Mouse (Mus musculus) MEL (cell line): Measurements from ENCODE around the gene Cdip1. TPM values are rescaled to one million over a fixed set of nuclear protein-coding genes. Genes with fewer than 3 reads are reported as not detected.

Source experiments
- DNase-seq: peaks from one replicate; pipeline ENCODE4 v3.0.0; 2011; ENCODE audit warnings: low read depth, low spot score
- H3K27ac ChIP-seq: 2 replicates; pipeline ENCODE4 v1.5.1; 2012; ENCODE audit warnings: low read depth, mild to moderate bottlenecking, control low read depth, low read length, moderate library complexity; ENCODE audit not compliant: control insufficient read depth
- H3K27me3 ChIP-seq, 2 experiments: fragments of 150-350 bp in 1 of 2; sonication (generic) in 1 of 2; 2 replicates each; pipeline ENCODE4 v1.6.1; 2012; ENCODE audit warnings: low read length in 2 of 2, mild to moderate bottlenecking in 2 of 2, improper control_type of control experiment in 1 of 2, moderate library complexity in 1 of 2; ENCODE audit not compliant: insufficient read depth in 2 of 2, control insufficient read depth in 1 of 2
- H3K36me3 ChIP-seq, 2 experiments: 2 replicates each; pipeline ENCODE4 v1.6.1; 2012 to 2014; ENCODE audit warnings: low read length in 2 of 2, improper control_type of control experiment in 1 of 2, inconsistent platforms in 1 of 2, mild to moderate bottlenecking in 1 of 2; ENCODE audit not compliant: insufficient read depth in 2 of 2, control insufficient read depth in 1 of 2
- H3K4me1 ChIP-seq, 2 experiments: fragments of 150-350 bp in 1 of 2; sonication (generic) in 1 of 2; 2 replicates each; pipeline ENCODE4 v1.6.1; 2012; ENCODE audit warnings: low read length in 2 of 2, improper control_type of control experiment in 1 of 2, mild to moderate bottlenecking in 1 of 2; ENCODE audit not compliant: insufficient read depth in 2 of 2, control insufficient read depth in 1 of 2
- H3K4me3 ChIP-seq, 2 experiments: fragments of 150-350 bp in 1 of 2; sonication (generic) in 1 of 2; 2 replicates each; pipeline ENCODE4 v1.5.1; 2012; ENCODE audit warnings: low read depth in 2 of 2, low read length in 2 of 2, mild to moderate bottlenecking in 2 of 2, moderate library complexity in 2 of 2, control low read depth in 1 of 2, improper control_type of control experiment in 1 of 2; ENCODE audit not compliant: control insufficient read depth in 1 of 2, insufficient read depth in 1 of 2
- H3K79me2 ChIP-seq: 2 replicates; pipeline ENCODE4 v1.6.1; 2012; ENCODE audit warnings: mild to moderate bottlenecking, low read length, moderate library complexity; ENCODE audit not compliant: control insufficient read depth, poor library complexity, insufficient read depth
- H3K9ac ChIP-seq: 2 replicates; pipeline ENCODE4 v1.6.1; 2012; ENCODE audit warnings: low read depth, mild to moderate bottlenecking, control low read depth, low read length, moderate library complexity; ENCODE audit not compliant: control insufficient read depth, poor library complexity, severe bottlenecking
- H3K9me3 ChIP-seq: fragments of 150-350 bp; sonication (generic); replicated peaks from 2 replicates; pipeline ENCODE4 v1.6.1; 2012; ENCODE audit warnings: mild to moderate bottlenecking, low read length, improper control_type of control experiment, moderate library complexity; ENCODE audit not compliant: insufficient read depth
- CHD1 ChIP-seq: IDR thresholded peaks from 2 replicates; pipeline ENCODE4 v1.6.1; 2012; ENCODE audit warnings: low read depth, mild to moderate bottlenecking, inconsistent platforms, low read length, improper control_type of control experiment
- CHD2 ChIP-seq: IDR thresholded peaks from 2 replicates; pipeline ENCODE4 v1.6.1; 2011; ENCODE audit warnings: low read length, improper control_type of control experiment
- CTCF ChIP-seq, 3 experiments: IDR thresholded peaks in 2 of 3; conservative IDR thresholded peaks in 1 of 3; 2 replicates each; pipeline ENCODE4 v1.5.1; 2011 to 2012; ENCODE audit warnings: low read length in 3 of 3, low read depth in 2 of 3, mild to moderate bottlenecking in 2 of 3, improper control_type of control experiment in 1 of 3, inconsistent platforms in 1 of 3, mixed read lengths in 1 of 3, moderate library complexity in 1 of 3; ENCODE audit not compliant: control insufficient read depth in 1 of 3, insufficient read depth in 1 of 3, poor library complexity in 1 of 3, severe bottlenecking in 1 of 3
- ELF1 ChIP-seq: IDR thresholded peaks from 2 replicates; pipeline ENCODE4 v1.6.1; 2014; ENCODE audit warnings: low read depth, mild to moderate bottlenecking, inconsistent platforms, low read length, improper control_type of control experiment, moderate library complexity
- GABPA ChIP-seq: IDR thresholded peaks from 2 replicates; pipeline ENCODE4 v1.6.1; 2012; ENCODE audit warnings: low read depth, mild to moderate bottlenecking, inconsistent platforms, low read length, improper control_type of control experiment, moderate library complexity
- HCFC1 ChIP-seq: IDR thresholded peaks from 2 replicates; pipeline ENCODE4 v1.6.1; 2012; ENCODE audit warnings: low read depth, mild to moderate bottlenecking, inconsistent platforms, low read length, improper control_type of control experiment, moderate library complexity
- MAFK ChIP-seq: IDR thresholded peaks from 2 replicates; pipeline ENCODE4 v1.6.1; 2011; ENCODE audit warnings: low read depth, mild to moderate bottlenecking, low read length, improper control_type of control experiment, borderline replicate concordance
- MAZ ChIP-seq: IDR thresholded peaks from 2 replicates; pipeline ENCODE4 v1.6.1; 2012; ENCODE audit warnings: low read depth, mild to moderate bottlenecking, inconsistent platforms, low read length, improper control_type of control experiment
- MYB ChIP-seq: IDR thresholded peaks from 2 replicates; pipeline ENCODE4 v1.6.1; 2011; ENCODE audit warnings: mild to moderate bottlenecking, low read depth, low read length, improper control_type of control experiment
- MYC ChIP-seq: IDR thresholded peaks from 2 replicates; pipeline ENCODE4 v1.6.1; 2011; ENCODE audit warnings: low read depth, mild to moderate bottlenecking, low read length, improper control_type of control experiment, moderate library complexity
- NRF1 ChIP-seq: IDR thresholded peaks from 2 replicates; pipeline ENCODE4 v1.6.1; 2014; ENCODE audit warnings: low read depth, mild to moderate bottlenecking, inconsistent platforms, low read length, improper control_type of control experiment, moderate library complexity; ENCODE audit not compliant: poor library complexity, insufficient read depth, severe bottlenecking
- POLR2AphosphoS2 ChIP-seq: IDR thresholded peaks from 2 replicates; pipeline ENCODE4 v1.6.1; 2011; ENCODE audit warnings: low read length, improper control_type of control experiment
- POLR2AphosphoS5 ChIP-seq: IDR thresholded peaks from 2 replicates; pipeline ENCODE4 v1.6.1; 2012; ENCODE audit warnings: low read depth, borderline replicate concordance, mild to moderate bottlenecking, inconsistent platforms, low read length, moderate library complexity, mixed read lengths
- RCOR1 ChIP-seq: IDR thresholded peaks from 2 replicates; pipeline ENCODE4 v1.6.1; 2012; ENCODE audit warnings: low read depth, mild to moderate bottlenecking, inconsistent platforms, low read length, improper control_type of control experiment
- SMC3 ChIP-seq: IDR thresholded peaks from 2 replicates; pipeline ENCODE4 v1.6.1; 2011; ENCODE audit warnings: low read depth, low read length, improper control_type of control experiment
- TBP ChIP-seq: IDR thresholded peaks from 2 replicates; pipeline ENCODE4 v1.8.0; 2011; ENCODE audit warnings: low read depth, low read length, improper control_type of control experiment
- USF1 ChIP-seq: IDR thresholded peaks from 2 replicates; pipeline ENCODE4 v1.6.1; 2014; ENCODE audit warnings: low read depth, mild to moderate bottlenecking, inconsistent platforms, low read length, improper control_type of control experiment, moderate library complexity
- ZC3H11A ChIP-seq: IDR thresholded peaks from 2 replicates; pipeline ENCODE4 v1.6.1; 2012; ENCODE audit warnings: low read depth, mild to moderate bottlenecking, inconsistent platforms, low read length, improper control_type of control experiment
- polyA plus RNA-seq, 2 experiments: library from polyadenylated mRNA; stranded (reverse) in 1 of 2; unstranded in 1 of 2; fragments of >175 nt in 1 of 2; fragments of >200 nt in 1 of 2; gene quantifications; 2 replicates each; pipeline versions ENCODE4 v1.2.1 to v1.2.4; 2012; ENCODE audit warnings: low replicate concordance in 2 of 2, low read depth in 1 of 2; ENCODE audit not compliant: insufficient read length in 2 of 2, insufficient read depth in 1 of 2, missing spikeins in 1 of 2
- total RNA-seq: library from RNA; depleted of rRNA; stranded (reverse); fragments of 300-350 nt; gene quantifications from 2 replicates; pipeline ENCODE4 v1.2.3, GENCODE M21; 2012; rRNA removed

The Cdip1 gene
- total and polyA plus RNA-seq, 3 experiments = 24.8 to 97.8 (median 32.8) TPM

DNA sequence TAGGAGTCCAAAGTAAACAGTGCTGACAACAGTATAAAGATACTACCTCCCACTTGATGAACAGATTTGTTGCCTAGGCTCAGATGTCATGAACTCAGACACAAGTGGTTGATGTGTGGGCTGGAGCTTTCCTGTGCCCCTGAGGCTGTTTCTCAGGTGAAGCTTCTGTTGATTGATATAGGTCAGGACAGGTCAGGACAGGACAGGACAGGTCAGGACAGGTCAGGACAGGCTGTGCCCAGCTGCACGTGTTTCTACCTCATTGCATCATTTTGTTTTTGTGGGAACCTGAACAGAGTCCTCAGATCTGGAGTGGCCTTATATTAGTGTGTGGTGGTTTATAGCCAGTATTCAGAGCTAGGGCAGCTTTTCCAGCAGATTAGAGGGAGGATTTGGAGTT lies 87.4 kb downstream of the Cdip1 start:
- TF ChIP-seq HCFC1 (no peak), CHD2 (no peak), CTCF (IDR thresholded peaks at IDR 0.05 in 2 of 3, conservative IDR thresholded peaks at IDR 0.05 in 1 of 3; ENCODE audit: control insufficient read depth in 1 of 3, insufficient read depth in 1 of 3, low read depth in 2 of 3, low read length in 3 of 3, poor library complexity in 1 of 3, severe bottlenecking in 1 of 3) (no peak), POLR2AphosphoS5 (no peak), MAZ (no peak), CHD1 (no peak), GABPA (no peak), ZC3H11A (no peak)
- Histone ChIP-seq H3K9ac (no peak overlapping the region), H3K4me1 (no peaks in the 10 kb centered on the region), H3K9me3 (no peaks in the 10 kb centered on the region), H3K4me3 (no peak overlapping the region), H3K27ac (no peak overlapping the region), H3K27me3 (no peaks in the 10 kb centered on the region), H3K79me2 (no peaks in the 10 kb centered on the region), H3K36me3 (peaks cover 0 to 45% of the 10 kb centered on the region in 2 experiments; a peak in 2 of 4 replicates)
- no peak for DNase-seq

DNA sequence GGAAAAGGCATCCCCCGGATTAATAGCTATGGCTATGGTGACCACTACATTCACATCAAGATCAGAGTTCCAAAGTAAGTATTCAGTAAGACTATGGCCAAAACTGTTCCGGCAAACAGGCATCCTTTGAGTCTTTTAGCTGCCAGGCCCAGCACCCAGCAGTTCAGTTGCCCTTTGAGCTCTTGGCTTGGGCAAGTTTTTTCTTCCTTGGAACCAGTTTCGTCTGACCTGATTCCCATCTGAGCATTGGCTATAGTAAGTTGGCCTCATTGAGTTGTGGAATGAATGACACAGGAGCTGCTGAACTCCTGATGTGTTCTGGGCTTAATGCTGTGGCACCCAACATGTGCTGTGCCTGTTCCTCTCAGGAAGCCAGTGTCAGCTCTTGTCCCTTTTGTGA lies 88.9 kb downstream of the Cdip1 start:
- TF ChIP-seq NRF1 = no peak
- no peak for TF ChIP-seq MAFK
- no peak for TF ChIP-seq SMC3
- no peak for TF ChIP-seq CHD2
- TF ChIP-seq USF1 = no peak
- no peak for TF ChIP-seq ZC3H11A
- TF ChIP-seq MYB = no peak
- no peak for TF ChIP-seq ELF1
- no peak for TF ChIP-seq MYC
- TF ChIP-seq GABPA = no peak
- no peak for TF ChIP-seq CTCF (IDR thresholded peaks at IDR 0.05 in 2 of 3, conservative IDR thresholded peaks at IDR 0.05 in 1 of 3; ENCODE audit: control insufficient read depth in 1 of 3, insufficient read depth in 1 of 3, low read depth in 2 of 3, low read length in 3 of 3, poor library complexity in 1 of 3, severe bottlenecking in 1 of 3)
- TF ChIP-seq TBP = no peak
- TF ChIP-seq RCOR1 = no peak
- TF ChIP-seq POLR2AphosphoS2 = no peak
- H3K4me3 ChIP-seq = no peak overlapping the region
- H3K9ac ChIP-seq = no peak overlapping the region
- H3K9me3 ChIP-seq = no peaks in the 10 kb centered on the region
- H3K27ac ChIP-seq = no peak overlapping the region
- peaks cover 0 to 41% of the 10 kb centered on the region in 2 experiments; a peak in 2 of 4 replicates for H3K36me3 ChIP-seq
- DNase-seq = no peak
- H3K27me3 ChIP-seq = no peaks in the 10 kb centered on the region
- no peaks in the 10 kb centered on the region for H3K4me1 ChIP-seq
- no peaks in the 10 kb centered on the region for H3K79me2 ChIP-seq

Other genes with a start within 250 kb of the Cdip1 start
- 14.6 and 18.8 TPM in 2 replicates for gene Srl, start 248.5 kb downstream of the Cdip1 start, total RNA-seq
- gene Srl, start 248.5 kb downstream of the Cdip1 start, polyA plus RNA-seq = 10 to 100 TPM in 1 of 2 experiments, not detected in 1; 15.3 TPM
- 26.2 and 26.3 TPM in 2 replicates for gene Tfap4, start 230.4 kb downstream of the Cdip1 start, total RNA-seq
- gene Tfap4, start 230.4 kb downstream of the Cdip1 start, polyA plus RNA-seq = 100 to 1,000 TPM in 1 of 2 experiments, 10 to 100 TPM in 1; 40.3 to 217 TPM
- 0.42 and 0.62 TPM in 2 replicates for gene Glis2, start 195.6 kb downstream of the Cdip1 start, total RNA-seq
- gene Glis2, start 195.6 kb downstream of the Cdip1 start, polyA plus RNA-seq = 1 to 10 TPM in 1 of 2 experiments, not detected in 1; 5.0 TPM
- 115 and 121 TPM in 2 replicates for gene Pam16, start 165.3 kb downstream of the Cdip1 start, total RNA-seq
- gene Pam16, start 165.3 kb downstream of the Cdip1 start, polyA plus RNA-seq = 10 to 100 TPM in 1 of 2 experiments, not detected in 1; 13.6 TPM
- 0.16 and 0.19 TPM in 2 replicates for gene Vasn, start 150.4 kb downstream of the Cdip1 start, total RNA-seq
- gene Vasn, start 150.4 kb downstream of the Cdip1 start, polyA plus RNA-seq = 1 to 10 TPM in 1 of 2 experiments, not detected in 1; 3.1 TPM
- gene Dnaja3, start 150.3 kb downstream of the Cdip1 start, total RNA-seq = 90.7 and 94.3 TPM in 2 replicates
- gene Dnaja3, start 150.3 kb downstream of the Cdip1 start, polyA plus RNA-seq = 10 to 100 TPM in 1 of 2 experiments, not detected in 1; 91.8 TPM
- gene Coro7, start 110.5 kb downstream of the Cdip1 start, total RNA-seq = 9.8 and 11.5 TPM in 2 replicates
- gene Coro7, start 110.5 kb downstream of the Cdip1 start, polyA plus RNA-seq = 10 to 100 TPM in 1 of 2 experiments, not detected in 1; 38.3 TPM
- 50.6 and 60.4 TPM in 2 replicates for gene Nmral1, start 70.9 kb downstream of the Cdip1 start, total RNA-seq
- 10 to 100 TPM in 1 of 2 experiments, not detected in 1; 54.6 TPM for gene Nmral1, start 70.9 kb downstream of the Cdip1 start, polyA plus RNA-seq
- gene Hmox2, start 63.9 kb downstream of the Cdip1 start, total RNA-seq = 41.5 and 45.7 TPM in 2 replicates
- 10 to 100 TPM in 1 of 2 experiments, not detected in 1; 75.0 TPM for gene Hmox2, start 63.9 kb downstream of the Cdip1 start, polyA plus RNA-seq
- 0.12 TPM in 1 of 2 replicates, not detected in the other for gene 4930562C15Rik, start 45.1 kb upstream of the Cdip1 start, total RNA-seq
- under 1 TPM in 1 of 2 experiments, not detected in 1; 0.21 TPM for gene 4930562C15Rik, start 45.1 kb upstream of the Cdip1 start, polyA plus RNA-seq
- 2.8 and 4.3 TPM in 2 replicates for gene Ubald1, start 90.0 kb upstream of the Cdip1 start, total RNA-seq
- 10 to 100 TPM in 1 of 2 experiments, not detected in 1; 25.6 TPM for gene Ubald1, start 90.0 kb upstream of the Cdip1 start, polyA plus RNA-seq
- gene Mgrn1, start 96.0 kb upstream of the Cdip1 start, total RNA-seq = 8.4 and 9.8 TPM in 2 replicates
- 10 to 100 TPM in 1 of 2 experiments, not detected in 1; 25.0 TPM for gene Mgrn1, start 96.0 kb upstream of the Cdip1 start, polyA plus RNA-seq
- 34.2 and 41.1 TPM in 2 replicates for gene Nudt16l1, start 148.5 kb upstream of the Cdip1 start, total RNA-seq
- 10 to 100 TPM in 1 of 2 experiments, not detected in 1; 69.3 TPM for gene Nudt16l1, start 148.5 kb upstream of the Cdip1 start, polyA plus RNA-seq
- gene Anks3, start 173.9 kb upstream of the Cdip1 start, total RNA-seq = 19.9 and 27.1 TPM in 2 replicates
- 10 to 100 TPM in 1 of 2 experiments, not detected in 1; 33.9 TPM for gene Anks3, start 173.9 kb upstream of the Cdip1 start, polyA plus RNA-seq
- not detected in 2 replicates for gene Sept12, start 207.6 kb upstream of the Cdip1 start, total RNA-seq
- under 1 TPM in 1 of 2 experiments, not detected in 1; 0.07 TPM for gene Sept12, start 207.6 kb upstream of the Cdip1 start, polyA plus RNA-seq
- gene Smim22, start 217.0 kb upstream of the Cdip1 start, total RNA-seq = not detected in 2 replicates
- not detected for gene Smim22, start 217.0 kb upstream of the Cdip1 start, polyA plus RNA-seq
- 1.7 and 1.9 TPM in 2 replicates for gene Rogdi, start 223.3 kb upstream of the Cdip1 start, total RNA-seq
- gene Rogdi, start 223.3 kb upstream of the Cdip1 start, polyA plus RNA-seq = 10 to 100 TPM in 1 of 2 experiments, not detected in 1; 17.8 TPM